Mouse (Mus musculus) layer of hippocampus, adult 6 months (tissue): ENCODE measurements around the gene Oog4. TPM values are rescaled to one million over a fixed set of nuclear protein-coding genes. Genes with fewer than 3 reads are reported as not detected.

Experiments
- long read RNA-seq, 2 experiments: library from polyadenylated mRNA; unstranded; transcript quantifications; one replicate each; pipeline ENCODE4 v2.0.0; 2019 to 2020
- polyA plus RNA-seq: library from polyadenylated mRNA; unstranded; fragments of <200 nt; fragmentation: Nextera tagmentation; gene quantifications from 2 replicates; pipeline ENCODE4 v1.2.3, GENCODE M21; 2021

The Oog4 gene
- polyA plus RNA-seq = not detected in 2 replicates
- long read RNA-seq, experiment 1 = 0 reads
- long read RNA-seq, experiment 2 = 0 reads

DNA sequence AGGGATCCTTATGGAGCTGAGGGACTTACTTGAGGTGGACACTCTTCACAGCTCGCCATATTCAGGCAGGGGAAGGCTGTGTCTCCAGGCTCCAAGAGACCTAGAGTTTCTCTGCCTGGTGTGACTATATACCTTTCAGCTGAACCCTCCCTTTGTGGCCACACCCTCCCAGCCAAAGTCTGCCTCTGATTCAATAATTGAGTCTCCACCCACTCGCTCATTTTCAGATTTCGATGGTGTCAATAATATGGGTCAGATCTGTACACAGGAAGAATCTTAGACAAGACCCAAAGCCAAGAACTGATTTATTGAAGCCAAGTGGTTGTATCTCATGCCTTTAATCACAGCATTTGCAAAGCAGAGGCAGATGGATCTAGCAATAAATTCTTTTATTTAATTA, at the start of gene Oog4:
Gene Oog4, minus strand, starts transcription at position 101 of the 400 bp plus-strand sequence.

DNA sequence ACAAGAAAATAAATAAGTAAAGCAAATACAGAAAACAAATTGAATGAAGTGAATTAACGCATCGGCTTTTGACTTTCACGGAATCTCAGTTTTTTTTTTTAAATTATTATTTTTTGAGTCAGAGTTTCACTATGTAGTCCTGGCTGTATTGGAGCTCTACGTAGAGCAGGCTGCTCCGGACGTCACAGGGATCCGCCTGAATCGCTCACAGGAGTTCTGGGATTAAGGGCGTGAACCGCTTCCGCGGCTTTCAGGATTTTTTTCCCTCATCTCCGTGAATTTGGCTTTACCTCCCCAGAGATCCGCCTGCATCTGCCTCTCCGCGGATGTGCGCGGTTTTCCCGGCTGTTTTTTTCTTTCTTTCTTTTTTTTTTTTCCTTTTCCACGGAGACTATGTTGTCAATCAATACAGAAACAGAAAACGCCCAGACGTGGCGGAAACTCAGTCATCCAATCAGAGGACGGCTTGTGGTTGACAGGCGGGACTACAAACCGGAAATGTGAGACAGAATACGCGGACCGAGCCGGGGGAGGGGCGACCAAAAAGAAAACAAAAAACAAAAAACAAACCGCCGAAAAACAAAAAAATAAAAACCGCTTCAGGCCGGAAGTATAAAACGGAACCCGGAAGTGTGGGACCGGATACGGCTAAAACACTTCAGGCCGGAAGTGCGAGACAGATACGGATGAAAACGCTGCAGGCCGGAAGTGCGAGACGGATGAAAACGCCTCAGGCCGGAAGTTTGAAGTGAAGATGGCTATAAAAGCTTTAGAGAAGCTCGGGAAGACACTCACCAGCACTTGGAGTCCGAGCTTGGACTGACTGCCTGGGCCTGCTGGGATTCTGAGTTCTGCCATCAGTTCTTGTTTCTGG, 37.7 kb downstream of the Oog4 start, which contains the start of gene Pramef8:
Gene Pramef8, plus strand, starts transcription at position 208 of the 874 bp plus-strand sequence.

DNA sequence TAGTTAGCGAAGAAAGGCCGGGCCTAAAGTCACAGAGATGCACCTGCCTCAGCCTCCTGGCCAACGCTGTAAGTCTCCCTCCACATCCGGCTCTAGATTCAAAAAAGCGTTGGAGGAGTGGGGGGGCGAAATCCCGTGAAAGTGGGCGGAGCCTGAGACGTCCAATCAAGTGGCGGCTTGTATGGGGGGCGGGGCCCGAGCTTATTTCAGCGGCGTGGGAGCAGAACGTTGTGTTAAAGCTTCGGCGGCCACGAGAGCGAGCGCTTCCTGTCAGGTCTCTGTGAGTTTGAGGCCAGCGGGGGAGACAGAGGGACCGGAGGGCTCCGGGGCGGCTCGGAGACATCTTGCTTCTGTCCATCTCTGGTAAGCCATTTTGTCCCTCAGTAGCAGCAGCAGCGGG, 55.9 kb downstream of the Oog4 start, which contains the start of gene Pramel1:
Gene Pramel1, plus strand, starts transcription at position 248 of the 400 bp plus-strand sequence.

Other genes with a start within 250 kb of the Oog4 start
- 5.9 and 6.1 TPM in 2 replicates for gene Prdm2, start 237.3 kb downstream of the Oog4 start, polyA plus RNA-seq
- gene Pdpn, start 150.8 kb downstream of the Oog4 start, polyA plus RNA-seq = 30.3 and 63.0 TPM in 2 replicates
- 1.4 TPM in 2 replicates for gene Lrrc38, start 100.6 kb downstream of the Oog4 start, polyA plus RNA-seq
- gene Pramel1, start 55.9 kb downstream of the Oog4 start, polyA plus RNA-seq = not detected in 2 replicates
- gene Pramef8, start 37.9 kb downstream of the Oog4 start, polyA plus RNA-seq = 6.0 and 6.4 TPM in 2 replicates
- not detected in 2 replicates for gene Gm13043, start 61.0 kb upstream of the Oog4 start, polyA plus RNA-seq
- gene Gm13040, start 85.6 kb upstream of the Oog4 start, polyA plus RNA-seq = not detected in 2 replicates
- gene BC080695, start 101.4 kb upstream of the Oog4 start, polyA plus RNA-seq = not detected in 2 replicates
- gene Gm13057, start 101.4 kb upstream of the Oog4 start, polyA plus RNA-seq = not detected in 2 replicates
- gene Gm13083, start 164.7 kb upstream of the Oog4 start, polyA plus RNA-seq = not detected in 2 replicates
- not detected in 2 replicates for gene Gm13088, start 206.9 kb upstream of the Oog4 start, polyA plus RNA-seq